Mouse (Mus musculus) kidney, embryonic 15.5 days (tissue): ENCODE data around the gene Gpat3. TPM values are rescaled to one million over a fixed set of nuclear protein-coding genes. Genes with fewer than 3 reads are reported as not detected.

Experiments
- ATAC-seq: fragments of 200-750 bp; cut with Nextera tagmentation; replicated peaks from 2 replicates; pipeline ENCODE4 v1.8.0; 2017; ENCODE audit warnings: moderate TSS enrichment; ENCODE audit not compliant: low FRiP score
- H3K27ac ChIP-seq: fragments of 300-500 bp; sonication (generic); 2 replicates; pipeline ENCODE4 v1.5.1; 2015; ENCODE audit warnings: mild to moderate bottlenecking, inconsistent platforms
- H3K27me3 ChIP-seq: fragments of 300-500 bp; sonication (generic); 2 replicates; pipeline ENCODE4 v1.6.1; 2015; ENCODE audit warnings: inconsistent platforms
- H3K36me3 ChIP-seq: fragments of 300-500 bp; sonication (generic); 2 replicates; pipeline ENCODE4 v1.6.1; 2015; ENCODE audit warnings: inconsistent platforms
- H3K4me1 ChIP-seq: fragments of 300-500 bp; sonication (generic); 2 replicates; pipeline ENCODE4 v1.6.1; 2015; ENCODE audit warnings: inconsistent platforms
- H3K4me2 ChIP-seq: fragments of 300-500 bp; sonication (generic); 2 replicates; pipeline ENCODE4 v1.6.1; 2015; ENCODE audit warnings: moderate library complexity, mild to moderate bottlenecking, inconsistent platforms
- H3K4me3 ChIP-seq: fragments of 300-500 bp; sonication (generic); replicated peaks from 2 replicates; pipeline ENCODE4 v1.5.1; 2015; ENCODE audit warnings: mild to moderate bottlenecking, inconsistent platforms
- H3K9ac ChIP-seq: fragments of 300-500 bp; sonication (generic); 2 replicates; pipeline ENCODE4 v1.6.1; 2015; ENCODE audit warnings: mild to moderate bottlenecking, inconsistent platforms
- H3K9me3 ChIP-seq: fragments of 300-500 bp; sonication (generic); replicated peaks from 2 replicates; pipeline ENCODE4 v1.6.1; 2016; ENCODE audit warnings: inconsistent platforms
- WGBS: fragments of 180-500 bp; shearing (Covaris S2); methylation state at CpG from one replicate; pipeline ENCODE4 v1.1.7; 2015; ENCODE audit warnings: mixed read lengths; 5-methylcytosine and 5-hydroxymethylcytosine counted together
- polyA plus RNA-seq: library from polyadenylated mRNA; unstranded; fragments of >200 nt; fragmentation: Nextera tagmentation; extraction: Ambion mirVana; gene quantifications from 2 replicates; pipeline ENCODE4 v1.2.1, GENCODE M21; 2015

Gpat3 gene
- polyA plus RNA-seq, 1 experiment from 2014 or later: 1.7 TPM

DNA sequence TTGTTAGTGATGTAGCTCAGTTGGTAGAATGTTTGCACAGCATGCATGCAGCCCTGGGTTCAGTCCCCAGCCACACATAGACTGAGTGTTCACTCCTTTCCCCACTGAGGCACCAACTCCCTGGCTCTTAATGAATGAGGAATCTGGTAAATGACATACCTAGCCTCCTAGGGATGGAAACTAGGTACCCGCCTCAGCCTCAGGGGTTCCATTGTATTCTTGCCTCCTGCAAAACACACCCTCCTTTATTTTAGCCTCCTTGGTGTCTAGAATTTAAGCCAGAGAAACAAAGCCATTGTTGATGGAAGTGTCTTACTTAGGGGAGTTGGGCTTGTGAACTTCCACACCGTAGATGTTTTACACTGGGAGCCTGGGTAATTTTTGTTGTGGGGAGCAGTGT lies 17.6 kb downstream of the Gpat3 start:
- no peak overlapping the region for H3K27ac ChIP-seq
- WGBS: 87% methylated on average over 2 of the region's 2 CpGs
- no peaks in the 10 kb centered on the region for H3K27me3 ChIP-seq
- H3K36me3 ChIP-seq: no peaks in the 10 kb centered on the region
- ATAC-seq: no peak
- no peak overlapping the region for H3K9ac ChIP-seq
- H3K4me2 ChIP-seq: no peak overlapping the region
- H3K4me3 ChIP-seq: no peak overlapping the region
- H3K9me3 ChIP-seq: no peaks in the 10 kb centered on the region
- peaks cover 10% of the 10 kb centered on the region for H3K4me1 ChIP-seq

DNA sequence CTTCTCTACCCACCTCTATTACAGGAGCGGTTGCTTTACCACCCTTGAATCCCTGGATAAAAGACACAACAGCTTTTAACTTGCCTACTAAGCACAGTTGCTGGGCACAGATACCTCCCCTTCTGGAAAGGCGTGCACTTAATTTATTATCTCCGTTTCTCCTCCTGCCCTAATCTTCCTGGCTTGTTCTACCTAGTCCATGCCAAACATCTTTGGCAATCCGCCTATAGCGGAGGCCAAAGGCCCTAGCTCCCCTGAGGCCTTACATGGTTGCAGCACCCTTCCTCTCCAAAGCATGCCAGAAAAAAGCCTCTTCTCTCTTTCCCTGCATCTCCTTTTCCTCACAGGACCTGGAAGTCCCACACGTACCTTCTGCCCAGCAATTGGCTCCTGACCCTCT lies 18.9 kb downstream of the Gpat3 start:
- ATAC-seq: no peak
- peaks cover 10% of the 10 kb centered on the region for H3K4me1 ChIP-seq
- no peaks in the 10 kb centered on the region for H3K9me3 ChIP-seq
- WGBS: 86% methylated on average over 6 of the region's 6 CpGs
- no peaks in the 10 kb centered on the region for H3K36me3 ChIP-seq
- no peak overlapping the region for H3K27ac ChIP-seq
- H3K27me3 ChIP-seq: no peaks in the 10 kb centered on the region
- no peak overlapping the region for H3K4me2 ChIP-seq
- no peak overlapping the region for H3K4me3 ChIP-seq
- H3K9ac ChIP-seq: no peak overlapping the region

DNA sequence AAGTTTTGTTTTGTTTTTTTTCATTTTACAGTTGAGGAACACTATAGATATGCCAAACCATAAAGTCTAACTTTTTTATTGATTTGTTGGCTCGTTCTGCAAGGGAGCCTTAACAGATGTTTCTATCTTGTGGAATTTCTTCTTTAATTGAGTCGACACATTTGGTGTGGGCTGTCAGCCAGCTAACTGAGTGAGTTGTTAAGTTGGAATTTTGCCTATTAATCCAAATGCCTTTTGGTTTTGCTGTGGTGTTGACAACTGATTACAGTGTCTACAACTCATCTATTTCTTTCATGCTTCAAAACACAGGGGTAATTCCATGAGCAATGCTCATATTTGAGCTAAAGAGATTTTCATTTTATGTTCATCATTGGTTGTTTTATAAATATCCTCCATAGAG lies 20.7 kb downstream of the Gpat3 start:
- WGBS: 44% methylated on average over 2 of the region's 2 CpGs
- Histone ChIP-seq H3K27ac (no peak overlapping the region), H3K9ac (no peak overlapping the region), H3K4me3 (no peak overlapping the region), H3K4me1 (peaks cover 1% of the 10 kb centered on the region), H3K4me2 (no peak overlapping the region), H3K9me3 (no peaks in the 10 kb centered on the region), H3K36me3 (no peaks in the 10 kb centered on the region), H3K27me3 (no peaks in the 10 kb centered on the region)
- no peak for ATAC-seq

DNA sequence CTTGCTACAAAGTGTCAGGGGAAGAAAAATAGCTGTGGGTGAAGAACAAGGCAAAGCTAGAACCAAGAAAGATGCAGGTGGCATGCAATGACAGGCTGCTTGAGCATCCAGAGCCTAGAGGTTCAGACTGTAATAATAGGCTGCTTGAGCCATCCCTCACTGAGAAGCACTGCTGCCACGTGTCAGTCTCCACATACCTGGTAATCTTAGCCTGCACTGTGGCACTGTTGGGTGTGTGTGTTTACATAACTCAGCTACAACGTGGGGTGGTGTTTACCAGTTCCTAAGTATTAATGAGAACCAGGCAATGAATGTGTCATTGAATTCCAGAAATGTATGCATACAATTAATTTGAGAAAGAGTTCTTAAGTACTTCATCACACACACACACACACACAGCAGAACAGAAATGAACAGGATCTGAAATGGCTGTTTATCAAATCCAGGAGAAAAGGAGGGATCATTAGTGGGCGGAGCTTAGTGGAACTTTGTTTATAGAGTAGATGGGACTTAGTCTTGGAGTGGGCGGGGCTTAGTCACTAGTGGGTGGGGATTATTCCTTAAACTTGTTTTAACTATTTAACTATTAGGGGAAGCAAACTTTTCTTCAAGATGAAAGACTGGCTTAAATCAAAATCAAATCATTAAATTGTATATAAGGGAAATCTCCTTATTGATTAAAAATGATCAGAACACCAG lies 23.8 kb downstream of the Gpat3 start:
- Histone ChIP-seq H3K4me1 (no peaks in the 10 kb centered on the region), H3K36me3 (no peaks in the 10 kb centered on the region), H3K9me3 (no peaks in the 10 kb centered on the region), H3K27me3 (no peaks in the 10 kb centered on the region), H3K4me3 (no peak overlapping the region), H3K9ac (no peak overlapping the region), H3K27ac (no peak overlapping the region), H3K4me2 (no peak overlapping the region)
- WGBS: 75% methylated on average over 4 of the region's 4 CpGs
- no peak for ATAC-seq

DNA sequence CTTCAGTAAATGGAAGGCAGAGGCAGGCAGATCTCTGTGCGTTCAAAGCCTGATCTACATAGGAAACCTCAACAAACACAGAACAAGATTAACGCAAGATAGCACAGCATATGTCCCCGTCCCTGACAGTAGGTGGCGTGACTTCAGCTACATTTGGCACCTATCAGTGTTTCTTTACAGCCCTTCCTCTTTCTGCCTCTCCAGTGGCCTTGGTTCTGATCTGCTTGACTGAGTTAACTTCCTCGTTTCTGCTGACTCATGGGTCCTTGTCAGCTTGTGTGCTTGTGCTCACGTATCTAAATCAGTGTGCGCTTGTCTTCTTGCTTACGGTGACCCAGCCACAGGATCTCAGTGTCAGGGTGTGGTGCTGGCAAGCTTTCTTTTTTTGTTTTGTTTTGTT lies 26.5 kb downstream of the Gpat3 start:
- WGBS: 72% methylated on average over 8 of the region's 8 CpGs
- no peak for ATAC-seq

DNA sequence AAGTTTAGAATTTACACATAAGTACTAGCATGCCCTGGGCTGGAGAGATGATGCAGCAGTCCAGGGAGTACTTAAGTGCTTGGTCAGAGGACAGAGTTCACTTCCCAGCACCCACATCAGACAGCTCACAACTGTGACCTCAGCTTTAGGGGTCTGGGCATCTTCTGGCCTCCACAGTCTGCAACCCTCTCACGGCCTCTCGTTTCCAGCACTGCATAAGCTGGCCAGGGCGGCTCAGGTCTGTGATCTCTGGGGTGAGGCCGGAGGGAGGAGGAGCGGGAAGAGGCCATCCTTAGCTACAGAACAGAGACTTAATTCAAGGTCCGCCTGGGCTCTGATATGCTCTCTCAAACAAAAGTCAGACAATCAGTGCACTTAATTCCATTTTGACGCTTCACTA lies 29.2 kb downstream of the Gpat3 start:
- peak; percentile 82 for ATAC-seq
- 46% methylated on average over 7 of the region's 7 CpGs for WGBS

More for the DNA sequence above, 26.5 kb downstream of the Gpat3 start:
- Histone ChIP-seq H3K27ac (no peak overlapping the region), H3K4me3 (no peak overlapping the region), H3K4me2 (no peak overlapping the region), H3K4me1 (peaks cover 11% of the 10 kb centered on the region), H3K27me3 (no peaks in the 10 kb centered on the region), H3K9ac (no peak overlapping the region), H3K36me3 (no peaks in the 10 kb centered on the region), H3K9me3 (no peaks in the 10 kb centered on the region)

DNA sequence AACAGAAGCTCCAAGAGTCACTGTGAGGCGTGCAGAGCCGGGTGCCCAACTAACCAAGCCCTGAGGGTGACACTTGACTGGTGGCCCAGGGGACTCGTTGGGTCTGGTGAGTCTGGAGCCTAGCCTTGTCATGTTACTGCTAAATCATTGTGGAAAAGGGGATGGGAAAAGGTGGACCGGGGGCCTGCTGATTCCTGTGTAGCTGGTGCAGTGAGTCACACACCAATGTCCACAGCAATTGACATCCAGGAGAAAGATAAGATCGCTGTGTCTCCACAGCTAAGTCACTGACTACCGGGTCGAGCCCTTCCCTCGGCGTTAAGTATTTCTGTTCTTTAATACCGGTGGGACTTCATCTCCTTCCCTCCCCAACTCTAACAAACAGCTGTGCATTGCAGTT lies 29.7 kb downstream of the Gpat3 start:
- H3K4me3 ChIP-seq: no peak overlapping the region
- no peak overlapping the region for H3K27ac ChIP-seq
- H3K9me3 ChIP-seq: no peaks in the 10 kb centered on the region
- H3K4me2 ChIP-seq: no peak overlapping the region
- no peaks in the 10 kb centered on the region for H3K27me3 ChIP-seq
- H3K9ac ChIP-seq: no peak overlapping the region
- peaks cover 11% of the 10 kb centered on the region for H3K4me1 ChIP-seq
- H3K36me3 ChIP-seq: no peaks in the 10 kb centered on the region
- WGBS: 39% methylated on average over 10 of the region's 10 CpGs
- no peak; the same call in 1 of the 2 replicates for ATAC-seq

More for the DNA sequence above, 29.2 kb downstream of the Gpat3 start:
- peaks cover 11% of the 10 kb centered on the region for H3K4me1 ChIP-seq
- H3K4me2 ChIP-seq: no peak overlapping the region
- no peak overlapping the region for H3K4me3 ChIP-seq
- H3K9ac ChIP-seq: no peak overlapping the region
- H3K27me3 ChIP-seq: no peaks in the 10 kb centered on the region
- H3K36me3 ChIP-seq: no peaks in the 10 kb centered on the region
- H3K27ac ChIP-seq: no peak overlapping the region
- no peaks in the 10 kb centered on the region for H3K9me3 ChIP-seq

DNA sequence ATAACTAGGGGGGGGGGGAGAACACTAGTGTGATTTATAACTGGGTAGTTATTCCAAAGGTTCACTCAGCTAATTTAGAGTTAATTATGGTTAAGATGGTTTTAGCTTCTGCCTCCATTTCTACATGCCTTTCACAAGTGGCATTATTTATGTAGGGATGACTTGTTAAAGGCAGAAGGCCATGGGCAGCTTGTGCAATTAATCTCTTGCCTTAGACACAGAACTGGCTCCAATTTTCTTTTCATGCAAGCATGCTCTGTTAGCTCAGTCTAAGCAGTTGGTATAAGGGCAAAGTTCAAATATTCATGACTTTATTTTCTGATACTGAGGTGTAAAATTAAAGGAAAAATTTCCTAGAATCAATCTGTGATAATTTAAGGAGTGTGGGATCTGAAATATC lies 31.5 kb downstream of the Gpat3 start:
- Histone ChIP-seq H3K27me3 (no peaks in the 10 kb centered on the region), H3K9me3 (no peaks in the 10 kb centered on the region), H3K4me1 (peaks cover 11% of the 10 kb centered on the region), H3K9ac (no peak overlapping the region), H3K4me3 (no peak overlapping the region), H3K27ac (no peak overlapping the region), H3K4me2 (no peak overlapping the region), H3K36me3 (no peaks in the 10 kb centered on the region)
- no peak for ATAC-seq

DNA sequence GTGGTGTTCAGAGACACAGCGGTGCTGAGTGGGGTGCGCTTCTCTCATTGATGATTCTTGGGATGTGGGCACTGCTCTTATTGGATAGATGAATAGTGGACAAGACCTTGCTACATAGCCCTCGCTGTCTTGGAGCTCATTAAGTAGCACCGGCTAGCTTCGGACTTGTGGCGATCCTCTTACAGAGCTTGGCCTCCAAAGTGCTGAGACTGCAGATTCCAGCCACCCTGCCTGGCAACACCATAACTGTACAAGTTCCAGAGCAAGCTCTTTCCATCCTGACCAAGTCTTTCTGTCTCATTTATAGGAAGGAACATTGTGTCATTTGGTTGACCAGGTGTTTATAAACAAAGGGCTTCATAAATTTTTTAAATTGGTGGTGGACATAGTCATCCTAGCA lies 39.7 kb downstream of the Gpat3 start:
- H3K4me3 ChIP-seq: no peak overlapping the region
- H3K36me3 ChIP-seq: no peaks in the 10 kb centered on the region
- H3K4me2 ChIP-seq: no peak overlapping the region
- no peaks in the 10 kb centered on the region for H3K27me3 ChIP-seq
- H3K9me3 ChIP-seq: no peaks in the 10 kb centered on the region
- ATAC-seq: no peak
- no peak overlapping the region for H3K27ac ChIP-seq
- no peaks in the 10 kb centered on the region for H3K4me1 ChIP-seq
- 81% methylated on average over 6 of the region's 6 CpGs for whole genome bisulfite sequencing
- no peak overlapping the region for H3K9ac ChIP-seq

DNA sequence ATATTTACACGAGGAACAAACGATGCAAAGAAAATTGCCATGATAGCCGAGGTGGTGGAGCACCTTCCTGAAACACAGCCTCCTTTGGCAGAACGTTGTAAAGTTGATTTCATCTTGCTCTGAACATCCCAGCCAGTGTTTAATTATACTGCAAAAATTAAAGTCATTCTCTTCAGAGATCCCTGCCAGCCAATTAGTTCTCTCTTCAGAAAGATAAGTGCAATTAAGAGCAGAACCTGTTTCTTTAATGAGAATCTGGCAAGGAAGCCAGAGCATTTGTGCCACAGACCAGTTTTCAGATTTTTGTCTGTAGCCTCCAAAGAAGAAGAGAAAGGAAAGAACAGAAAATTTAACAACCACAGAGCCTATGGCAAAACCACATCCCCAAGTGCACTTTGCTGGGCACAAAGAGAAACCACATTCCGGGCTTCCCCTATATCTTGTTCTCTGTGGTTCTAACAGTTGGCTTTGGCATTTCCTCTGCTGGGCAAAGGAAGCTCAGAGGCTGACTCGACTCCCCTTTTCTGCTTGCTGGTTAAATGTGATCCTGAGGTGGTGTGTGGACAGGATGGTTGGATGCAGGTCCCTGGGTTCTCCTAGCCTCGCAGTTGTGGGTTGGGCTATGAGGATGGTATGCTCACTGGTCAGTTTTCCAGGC lies 40.9 kb downstream of the Gpat3 start:
- Histone ChIP-seq H3K4me2 (no peak overlapping the region), H3K4me1 (no peaks in the 10 kb centered on the region), H3K27ac (no peak overlapping the region), H3K9ac (no peak overlapping the region), H3K9me3 (no peaks in the 10 kb centered on the region), H3K36me3 (no peaks in the 10 kb centered on the region), H3K4me3 (no peak overlapping the region), H3K27me3 (no peaks in the 10 kb centered on the region)
- ATAC-seq: no peak
- 81% methylated on average over 7 of the region's 7 CpGs for WGBS

DNA sequence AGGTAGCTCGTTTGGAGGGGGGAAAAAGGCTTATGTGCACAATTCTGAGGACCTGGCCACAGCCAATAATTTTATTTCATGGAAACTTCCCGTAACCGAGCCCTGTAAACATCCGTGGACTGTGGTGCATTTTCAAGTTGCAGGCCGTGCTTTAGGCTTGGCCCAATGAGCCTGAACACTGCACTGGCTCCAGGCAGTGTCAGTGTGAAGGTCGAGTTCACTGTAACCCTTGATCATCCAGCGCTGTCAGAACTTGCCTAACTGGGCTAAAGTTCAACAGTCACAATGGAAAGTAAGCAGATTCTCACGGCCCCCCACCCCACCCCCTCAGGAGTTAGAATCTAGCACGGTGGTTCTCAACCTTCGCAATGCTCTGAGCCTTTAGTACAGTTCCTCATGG lies 50.7 kb downstream of the Gpat3 start:
- 52% methylated on average over 10 of the region's 10 CpGs for WGBS
- Histone ChIP-seq H3K27me3 (no peaks in the 10 kb centered on the region), H3K9me3 (no peaks in the 10 kb centered on the region), H3K4me3 (no peak overlapping the region), H3K36me3 (no peaks in the 10 kb centered on the region), H3K27ac (no peak overlapping the region), H3K4me2 (no peak overlapping the region), H3K4me1 (no peaks in the 10 kb centered on the region), H3K9ac (no peak overlapping the region)
- ATAC-seq: no peak

DNA sequence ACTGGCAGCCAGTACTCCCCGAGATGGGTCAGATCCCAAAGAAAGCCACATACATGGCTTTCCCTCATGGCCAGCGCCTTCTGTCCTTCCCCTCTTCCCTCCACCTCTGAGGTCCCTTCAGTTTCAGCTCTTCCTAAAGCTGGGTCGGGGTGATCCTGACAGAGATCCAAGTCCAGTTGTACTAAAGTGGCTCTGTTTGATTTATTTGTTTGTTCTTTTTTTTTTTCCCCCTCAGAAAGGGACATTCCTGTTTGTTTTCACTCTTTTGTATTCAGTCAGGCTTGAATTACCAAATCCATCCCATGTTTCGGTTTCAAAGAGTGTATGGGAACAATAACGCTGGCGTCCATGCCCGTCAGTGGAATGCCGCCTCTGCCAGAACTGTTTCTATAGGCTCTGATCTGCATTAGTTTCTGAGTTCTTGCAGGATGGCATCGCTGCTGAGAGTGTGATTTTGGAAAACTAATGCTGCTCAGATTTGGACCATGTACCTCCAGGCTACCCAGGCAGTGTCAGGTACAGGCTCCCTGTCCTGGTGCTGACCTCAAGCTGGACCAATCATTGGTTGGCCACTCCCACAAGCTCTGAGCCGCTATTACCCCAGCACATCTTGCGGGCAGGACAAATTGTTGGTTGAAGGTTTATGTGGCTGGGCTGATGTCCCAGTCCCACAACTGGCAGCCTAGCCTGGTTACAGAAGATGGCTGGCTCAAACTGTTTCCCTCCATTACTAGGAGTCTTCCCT lies 54.4 kb downstream of the Gpat3 start:
- H3K36me3 ChIP-seq: no peaks in the 10 kb centered on the region
- H3K4me3 ChIP-seq: no peak overlapping the region
- no peak for ATAC-seq
- 82% methylated on average over 11 of the region's 11 CpGs for WGBS
- no peak overlapping the region for H3K4me2 ChIP-seq
- no peak overlapping the region for H3K9ac ChIP-seq
- no peak overlapping the region for H3K27ac ChIP-seq
- H3K4me1 ChIP-seq: no peaks in the 10 kb centered on the region
- H3K9me3 ChIP-seq: no peaks in the 10 kb centered on the region
- H3K27me3 ChIP-seq: no peaks in the 10 kb centered on the region
